Comparison of ENCODE assay signal across 25 mouse cellular contexts in the genomic region with DNA sequence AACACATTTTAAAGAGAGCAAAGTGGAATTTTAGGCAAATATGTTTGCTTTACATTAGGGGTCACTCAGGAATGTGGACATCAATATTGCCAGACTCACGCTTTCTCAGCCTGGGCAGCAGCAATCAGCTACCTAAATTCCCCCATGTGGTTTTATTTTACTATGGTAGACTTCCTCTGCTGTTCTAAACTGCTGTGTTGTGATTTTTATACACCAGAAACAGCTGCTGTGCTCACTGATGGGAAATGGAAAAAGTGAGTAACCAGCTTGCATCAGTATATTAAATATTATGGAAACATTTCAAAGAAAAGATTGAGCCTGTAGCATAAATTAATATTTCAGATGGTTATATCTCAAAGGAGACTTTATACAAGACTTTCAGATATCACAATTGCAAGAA.
"Had no signal": no experiment of that assay in that cellular context is flagged by ENCODE, and none has a peak within 500 bp of the region (broad histone marks: within the 10 kb centered on the region; RNA-seq: fewer than 3 reads in every experiment).

No protein-coding gene starts in this region.

- ATAC-seq: liver, embryonic 12.5 days had no signal

- DNase-seq: kidney, adult 8-10 months; kidney, postnatal 25 days; layer of hippocampus, adult 9-11 months; layer of hippocampus, postnatal 36 days; lung, adult 18-20 months; lung, postnatal 10 days; lung, postnatal 36 days; midbrain, embryonic 14.5 days; right cerebral cortex, adult 18-20 months; right cerebral cortex, postnatal 14 days; right cerebral cortex, postnatal 4 days; thymus, adult 2 months; thymus, postnatal 14 days; thymus, postnatal 4 days had no signal

- H3K27ac ChIP-seq: layer of hippocampus, adult 2 months; left cerebral cortex, adult 2 months; limb, embryonic 15.5 days; liver, embryonic 12.5 days; liver, embryonic 15.5 days; lung, embryonic 15.5 days; midbrain, embryonic 10.5 days; neural tube, embryonic 12.5 days; neural tube, embryonic 15.5 days; stomach, postnatal 0 days had no signal

- H3K4me2 ChIP-seq: limb, embryonic 15.5 days; liver, embryonic 12.5 days; liver, embryonic 15.5 days; lung, embryonic 15.5 days; neural tube, embryonic 12.5 days; neural tube, embryonic 15.5 days had no signal

- H3K27me3 ChIP-seq: limb, embryonic 15.5 days; liver, embryonic 12.5 days; liver, embryonic 15.5 days; lung, embryonic 15.5 days; megakaryocyte, embryonic 14.5 days; neural tube, embryonic 12.5 days; neural tube, embryonic 15.5 days had no signal

- H3K4me3 ChIP-seq: layer of hippocampus, adult 2 months; left cerebral cortex, adult 2 months; limb, embryonic 15.5 days; liver, embryonic 12.5 days; liver, embryonic 15.5 days; lung, embryonic 15.5 days; megakaryocyte, embryonic 14.5 days; midbrain, embryonic 10.5 days; neural tube, embryonic 12.5 days; neural tube, embryonic 15.5 days had no signal

- H3K4me1 ChIP-seq: limb, embryonic 15.5 days; liver, embryonic 12.5 days; liver, embryonic 15.5 days; lung, embryonic 15.5 days; megakaryocyte, embryonic 14.5 days; midbrain, embryonic 10.5 days; neural tube, embryonic 12.5 days; neural tube, embryonic 15.5 days had no signal

- H3K36me3 ChIP-seq: limb, embryonic 15.5 days; liver, embryonic 12.5 days; liver, embryonic 15.5 days; lung, embryonic 15.5 days; midbrain, embryonic 10.5 days; neural tube, embryonic 12.5 days; neural tube, embryonic 15.5 days had no signal

- H3K9ac ChIP-seq: limb, embryonic 15.5 days; liver, embryonic 12.5 days; liver, embryonic 15.5 days; lung, embryonic 15.5 days; neural tube, embryonic 12.5 days; neural tube, embryonic 15.5 days had no signal

- H3K9me3 ChIP-seq: limb, embryonic 15.5 days; liver, embryonic 12.5 days; liver, embryonic 15.5 days; lung, embryonic 15.5 days; megakaryocyte, embryonic 14.5 days; midbrain, embryonic 10.5 days; neural tube, embryonic 12.5 days; neural tube, embryonic 15.5 days had no signal
